Mouse (Mus musculus): ENCODE measurements around the gene Hcfc2.

DNA sequence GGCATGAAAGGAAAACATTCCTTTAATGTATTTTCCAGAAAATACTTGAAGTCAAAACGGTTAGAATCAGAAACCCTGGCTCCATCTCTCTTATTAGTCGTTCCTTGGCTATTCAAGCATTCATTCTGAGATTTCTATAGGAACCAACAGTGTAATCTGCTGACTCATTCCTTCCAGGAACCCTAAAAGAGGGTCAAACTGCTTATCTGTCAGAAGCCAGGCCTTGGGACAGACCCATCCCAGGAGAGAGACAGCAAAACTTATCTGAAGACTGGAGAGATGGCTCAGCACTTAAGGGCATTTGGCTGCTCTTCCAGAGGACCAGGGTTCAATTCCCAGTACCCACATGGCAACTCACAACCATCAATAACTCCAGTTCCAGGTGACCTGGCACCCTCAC, 81.1 kb downstream of the Hcfc2 start:
- no peak for TF ChIP-seq POLR2A (IDR thresholded peaks at IDR 0.05; ENCODE audit: control insufficient read depth, extremely low read depth, insufficient read depth, low read length, poor library complexity)
- no peak for TF ChIP-seq CTCF (IDR thresholded peaks at IDR 0.05; ENCODE audit: borderline replicate concordance, control insufficient read depth, extremely low read depth, insufficient read depth, low read length, poor library complexity)
